Mouse (Mus musculus) CH12.LX (cell line): Measurements from ENCODE around the gene Sgpp2. TPM values are rescaled to one million over a fixed set of nuclear protein-coding genes. Genes with fewer than 3 reads are reported as not detected.

Experiments used
- DNase-seq: peaks from one replicate; pipeline ENCODE4 v3.0.0-alpha.2; 2013; ENCODE audit errors: extremely low read depth
- H3K27ac ChIP-seq: 2 replicates; pipeline ENCODE4 v1.5.1; 2012; ENCODE audit warnings: low read depth, mild to moderate bottlenecking, control low read depth, moderate library complexity; ENCODE audit not compliant: insufficient read depth
- H3K27me3 ChIP-seq: replicated peaks from 2 replicates; pipeline ENCODE3; 2012; ENCODE audit warnings: inconsistent platforms
- H3K36me3 ChIP-seq, 2 experiments: replicated peaks in 1 of 2; 2 replicates each; pipeline versions ENCODE3 to v1.6.1; 2012; ENCODE audit warnings: inconsistent platforms in 1 of 2, low read length in 1 of 2, mild to moderate bottlenecking in 1 of 2, mixed read lengths in 1 of 2, moderate library complexity in 1 of 2; ENCODE audit not compliant: control insufficient read depth in 1 of 2, insufficient read depth in 1 of 2
- H3K4me1 ChIP-seq, 2 experiments: 2 replicates each; pipeline ENCODE4 v1.6.1; 2012; ENCODE audit warnings: inconsistent platforms in 1 of 2, moderate library complexity in 1 of 2; ENCODE audit not compliant: insufficient read depth in 2 of 2, control insufficient read depth in 1 of 2
- H3K4me2 ChIP-seq: 2 replicates; pipeline ENCODE4 v1.6.1; 2012; ENCODE audit warnings: low read depth, mild to moderate bottlenecking, control low read depth; ENCODE audit not compliant: poor library complexity, insufficient read depth, severe bottlenecking
- H3K4me3 ChIP-seq, 3 experiments: fragments of 150-350 bp in 1 of 3; sonication (generic) in 1 of 3; replicated peaks in 1 of 3; 2 replicates each; pipeline versions ENCODE3 to v1.5.1; 2011 to 2012; ENCODE audit warnings: low read depth in 2 of 3, low read length in 2 of 3, mild to moderate bottlenecking in 2 of 3, moderate library complexity in 2 of 3, control low read depth in 1 of 3, improper control_type of control experiment in 1 of 3, inconsistent platforms in 1 of 3, mixed read lengths in 1 of 3; ENCODE audit not compliant: poor library complexity in 1 of 3
- H3K79me2 ChIP-seq: replicated peaks from 2 replicates; pipeline ENCODE4 v1.6.1; 2012; ENCODE audit warnings: mild to moderate bottlenecking, moderate library complexity; ENCODE audit not compliant: control insufficient read depth, poor library complexity, insufficient read depth, severe bottlenecking; ENCODE audit errors: extremely low read depth
- H3K9ac ChIP-seq: 2 replicates; pipeline ENCODE4 v1.6.1; 2012; ENCODE audit warnings: low read depth, mild to moderate bottlenecking, control low read depth, moderate library complexity; ENCODE audit not compliant: insufficient read depth
- H3K9me3 ChIP-seq: replicated peaks from 2 replicates; pipeline ENCODE3; 2012; ENCODE audit warnings: low read length, inconsistent platforms, mixed read lengths
- CHD2 ChIP-seq: IDR thresholded peaks from 2 replicates; pipeline ENCODE4 v1.6.1; 2011; ENCODE audit warnings: low read length, improper control_type of control experiment
- CTCF ChIP-seq, 2 experiments: IDR thresholded peaks in 1 of 2; conservative IDR thresholded peaks in 1 of 2; 2 replicates each; pipeline ENCODE4 v1.5.1; 2011 to 2012; ENCODE audit warnings: low read depth in 2 of 2, low read length in 2 of 2, improper control_type of control experiment in 1 of 2, inconsistent platforms in 1 of 2, mild to moderate bottlenecking in 1 of 2, moderate library complexity in 1 of 2
- EP300 ChIP-seq: IDR thresholded peaks from 2 replicates; pipeline ENCODE4 v1.6.1; 2011; ENCODE audit warnings: low read length, improper control_type of control experiment
- HCFC1 ChIP-seq: IDR thresholded peaks from 2 replicates; pipeline ENCODE4 v1.6.1; 2012; ENCODE audit warnings: low read depth, mild to moderate bottlenecking, inconsistent platforms, low read length, improper control_type of control experiment
- JUND ChIP-seq: conservative IDR thresholded peaks from 2 replicates; pipeline ENCODE4 v1.6.1; 2011; ENCODE audit warnings: low read depth, low read length, improper control_type of control experiment
- KAT2A ChIP-seq: IDR thresholded peaks from 2 replicates; pipeline ENCODE4 v1.6.1; 2012; ENCODE audit warnings: low read length, improper control_type of control experiment, inconsistent platforms; ENCODE audit not compliant: insufficient replicate concordance
- MAFK ChIP-seq: IDR thresholded peaks from 2 replicates; pipeline ENCODE4 v1.6.1; 2011; ENCODE audit warnings: low read length, improper control_type of control experiment; ENCODE audit not compliant: insufficient replicate concordance
- MAZ ChIP-seq: IDR thresholded peaks from 2 replicates; pipeline ENCODE4 v1.6.1; 2012; ENCODE audit warnings: low read depth, mild to moderate bottlenecking, inconsistent platforms, low read length, improper control_type of control experiment, moderate library complexity
- MYC ChIP-seq: IDR thresholded peaks from 2 replicates; pipeline ENCODE4 v1.6.1; 2011; ENCODE audit warnings: low read depth, mild to moderate bottlenecking, improper control_type of control experiment, low read length
- PAX5 ChIP-seq: IDR thresholded peaks from 2 replicates; pipeline ENCODE4 v1.6.1; 2012; ENCODE audit warnings: low read length, inconsistent platforms, mixed read lengths
- POLR2AphosphoS2 ChIP-seq: IDR thresholded peaks from 2 replicates; pipeline ENCODE4 v1.6.1; 2011; ENCODE audit warnings: low read depth, low read length, improper control_type of control experiment
- RCOR1 ChIP-seq: conservative IDR thresholded peaks from 2 replicates; pipeline ENCODE4 v1.6.1; 2012; ENCODE audit warnings: low read depth, mild to moderate bottlenecking, inconsistent platforms, low read length, improper control_type of control experiment
- SIN3A ChIP-seq: IDR thresholded peaks from 2 replicates; pipeline ENCODE4 v1.6.1; 2012; ENCODE audit warnings: low read length, improper control_type of control experiment, inconsistent platforms
- SMC3 ChIP-seq: IDR thresholded peaks from 2 replicates; pipeline ENCODE4 v1.6.1; 2011; ENCODE audit warnings: low read depth, low read length, improper control_type of control experiment
- USF1 ChIP-seq: IDR thresholded peaks from 2 replicates; pipeline ENCODE4 v1.6.1; 2014; ENCODE audit warnings: low read depth, mild to moderate bottlenecking, inconsistent platforms, low read length, improper control_type of control experiment
- USF2 ChIP-seq: conservative IDR thresholded peaks from 2 replicates; pipeline ENCODE4 v1.6.1; 2011; ENCODE audit warnings: low read depth, low read length, improper control_type of control experiment
- ZNF384 ChIP-seq: IDR thresholded peaks from 2 replicates; pipeline ENCODE4 v1.6.1; 2012; ENCODE audit warnings: low read depth, low read length, improper control_type of control experiment, inconsistent platforms
- dilution Hi-C: fragments of 300-500 bp; cut with MboI; formaldehyde crosslinking; loops from 2 replicates; pipeline ENCODE4 v1.14.3; 2020; ENCODE audit warnings: low sequenced_read_pairs; ENCODE audit not compliant: extremely low pct_unique_long_range_greater_than_20kb, extremely low pct_ligation_motif_present
- in situ Hi-C: fragments of 300-500 bp; cut with MboI; formaldehyde crosslinking; loops from 3 replicates; pipeline ENCODE4 v1.14.3; 2019; ENCODE audit warnings: low sequenced_read_pairs, low pct_ligation_motif_present, low pct_unique_long_range_greater_than_20kb, mixed read lengths
- polyA plus RNA-seq: library from polyadenylated mRNA; unstranded; fragments of >175 nt; gene quantifications from 2 replicates; pipeline ENCODE4 v1.2.1, GENCODE M21; 2012; ENCODE audit warnings: low read depth; ENCODE audit not compliant: insufficient read length
- total RNA-seq, 2 experiments: library from RNA; depleted of rRNA; stranded (reverse); fragments of 300-350 nt in 1 of 2; fragments of >200 nt in 1 of 2; gene quantifications; 2 replicates each; pipeline ENCODE4 v1.2.3; 2012 to 2014

The Sgpp2 gene
- 0.29 and 0.59 TPM in 2 replicates for total RNA-seq (2012; rRNA removed)
- total RNA-seq (2014; rRNA removed) = 0.12 and 0.16 TPM in 2 replicates
- 0.72 and 0.87 TPM in 2 replicates for polyA plus RNA-seq

DNA sequence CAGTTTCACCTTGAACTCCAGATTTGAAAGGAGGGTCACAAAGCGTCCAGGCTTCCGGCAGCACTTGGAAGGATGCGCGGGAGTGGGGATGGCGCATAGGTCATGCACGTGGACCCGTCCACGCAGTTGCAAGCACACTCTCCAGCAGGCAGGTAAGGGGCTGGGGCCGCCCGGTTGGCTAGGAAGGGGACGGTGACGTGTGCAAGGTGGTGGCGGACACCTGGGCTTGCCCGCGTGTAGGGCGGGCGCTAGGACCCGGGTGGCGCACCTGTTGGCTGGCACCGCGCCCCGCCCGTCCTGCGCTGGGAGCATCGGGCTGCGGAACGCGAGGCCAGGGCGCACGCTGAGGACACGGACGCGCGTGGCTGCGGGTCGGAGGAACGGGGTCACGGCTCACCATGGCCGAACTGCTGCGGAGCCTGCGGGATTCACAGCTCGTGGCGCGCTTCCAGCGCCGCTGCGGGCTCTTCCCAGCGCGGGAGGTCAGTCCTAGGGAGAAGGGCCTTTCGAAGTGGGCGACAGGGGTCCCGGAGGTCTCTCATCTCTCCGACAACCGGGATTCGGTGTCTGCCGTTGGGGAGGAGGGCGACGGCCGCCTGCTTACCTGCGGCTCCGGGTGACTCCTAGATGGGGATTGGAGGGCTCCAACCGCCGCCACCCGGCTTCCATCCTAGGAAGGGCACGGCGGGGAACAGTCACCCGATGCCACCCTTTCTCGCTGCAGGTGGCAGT is at the start of gene Sgpp2:
TSS of gene Sgpp2 (plus strand) at position 325 of the 732 bp plus-strand sequence.
- H3K27me3 ChIP-seq = no peaks in the 10 kb centered on the region
- peaks cover 2 to 9% of the 10 kb centered on the region in 2 experiments; a peak in 1 of 4 replicates for H3K4me1 ChIP-seq
- TF ChIP-seq JUND = no peak
- in situ Hi-C loops = no loop called here
- H3K27ac ChIP-seq = no peak within 1 kb of the TSS
- peaks cover 7% of the 10 kb centered on the region for H3K9me3 ChIP-seq
- dilution Hi-C loops = no loop called here
- H3K4me3 ChIP-seq = no peak within 1 kb of the TSS
- no peak within 1 kb of the TSS for H3K9ac ChIP-seq
- no peaks in the 10 kb centered on the region for H3K36me3 ChIP-seq
- DNase-seq = no peak
- H3K79me2 ChIP-seq = no peaks in the 10 kb centered on the region
- no peak within 1 kb of the TSS for H3K4me2 ChIP-seq

- TF ChIP-seq SMC3 (peak; percentile 36; the same call in 1 of the 2 replicates), CTCF (conservative IDR thresholded peaks at IDR 0.05 in 1 of 2, IDR thresholded peaks at IDR 0.05 in 1 of 2; ENCODE audit: low read depth in 2 of 2, low read length in 2 of 2) (peak; percentile 41 to 42; a peak in 2 of 4 replicates), POLR2AphosphoS2 (no peak)
- H3K4me1 ChIP-seq = peaks cover 0 to 5% of the 10 kb centered on the region in 2 experiments; a peak in 1 of 4 replicates
- in situ Hi-C loops = no loop called here
- H3K4me3 ChIP-seq = no peak overlapping the region
- DNase-seq = no peak
- no peak overlapping the region for H3K27ac ChIP-seq
- no peak overlapping the region for H3K9ac ChIP-seq
- no peak overlapping the region for H3K4me2 ChIP-seq
- no peaks in the 10 kb centered on the region for H3K36me3 ChIP-seq
- no peaks in the 10 kb centered on the region for H3K79me2 ChIP-seq
- dilution Hi-C loops = no loop called here
- H3K27me3 ChIP-seq = no peaks in the 10 kb centered on the region
- no peaks in the 10 kb centered on the region for H3K9me3 ChIP-seq
These were observed 42.6 kb upstream of the Sgpp2 start for GRCm38 (mm10) chr1:78267519-78267918.

GRCm38 (mm10) chr1:78272915-78273314 is 37.2 kb upstream of the Sgpp2 start:
- TF ChIP-seq USF1 (no peak), SIN3A (no peak), SMC3 (no peak), PAX5 (no peak), POLR2AphosphoS2 (no peak), ZNF384 (no peak), USF2 (no peak), MAZ (no peak), KAT2A (no peak), EP300 (no peak), HCFC1 (no peak), MYC (no peak), CHD2 (no peak), MAFK (no peak), RCOR1 (no peak)
- TF ChIP-seq, all 38 proteins: peak for 0
- Histone ChIP-seq H3K27me3 (no peaks in the 10 kb centered on the region), H3K4me3 (no peak overlapping the region), H3K9ac (no peak overlapping the region), H3K9me3 (no peaks in the 10 kb centered on the region), H3K79me2 (no peaks in the 10 kb centered on the region), H3K36me3 (no peaks in the 10 kb centered on the region), H3K27ac (no peak overlapping the region), H3K4me1 (peaks cover 0 to 5% of the 10 kb centered on the region in 2 experiments; a peak in 1 of 4 replicates), H3K4me2 (no peak overlapping the region)
- in situ Hi-C loops = no loop called here
- DNase-seq = no peak
- dilution Hi-C loops = no loop called here
